Mouse (Mus musculus) liver, adult 2 months (tissue): Measurements from ENCODE around the gene Klhl8. TPM values are rescaled to one million over a fixed set of nuclear protein-coding genes. Genes with fewer than 3 reads are reported as not detected.

ENCODE experiments used
- DNase-seq: peaks from one replicate; pipeline ENCODE4 v3.0.0-alpha.2; 2011; ENCODE audit warnings: low read depth, low spot score; ENCODE audit errors: extremely low read depth
- H3K27ac ChIP-seq: fragments of 200-500 bp; replicated peaks from 2 replicates; pipeline ENCODE4 v1.5.1; 2012; ENCODE audit warnings: low read depth, mild to moderate bottlenecking, control low read depth, inconsistent platforms, low read length; ENCODE audit not compliant: insufficient read depth
- H3K27me3 ChIP-seq: fragments of 200-500 bp; 2 replicates; pipeline ENCODE4 v1.6.1; 2012; ENCODE audit warnings: mild to moderate bottlenecking, moderate library complexity, low read length, inconsistent platforms; ENCODE audit not compliant: control insufficient read depth, insufficient read depth
- H3K36me3 ChIP-seq: fragments of 200-500 bp; 2 replicates; pipeline ENCODE4 v1.6.1; 2012; ENCODE audit warnings: low read length, inconsistent platforms; ENCODE audit not compliant: control insufficient read depth, insufficient read depth
- H3K4me1 ChIP-seq: fragments of 200-500 bp; 2 replicates; pipeline ENCODE4 v1.6.1; 2011; ENCODE audit warnings: low read length; ENCODE audit not compliant: control insufficient read depth, insufficient read depth
- H3K4me3 ChIP-seq: fragments of 200-500 bp; 2 replicates; pipeline ENCODE4 v1.5.1; 2011; ENCODE audit warnings: low read depth, mild to moderate bottlenecking, control low read depth, low read length, moderate library complexity; ENCODE audit not compliant: insufficient read depth
- H3K79me2 ChIP-seq: fragments of 200-500 bp; 2 replicates; pipeline ENCODE4 v1.6.1; 2012; ENCODE audit warnings: inconsistent platforms, mild to moderate bottlenecking, low read length, moderate library complexity; ENCODE audit not compliant: control insufficient read depth, insufficient read depth
- H3K9ac ChIP-seq: fragments of 200-500 bp; 2 replicates; pipeline ENCODE4 v1.6.1; 2012; ENCODE audit warnings: low read depth, mild to moderate bottlenecking, control low read depth, inconsistent platforms, low read length
- CTCF ChIP-seq: fragments of 200-500 bp; IDR thresholded peaks from 2 replicates; pipeline ENCODE4 v1.5.1; 2011; ENCODE audit warnings: low read depth, low read length, control low read depth
- POLR2A ChIP-seq: fragments of 200-500 bp; IDR thresholded peaks from 2 replicates; pipeline ENCODE4 v1.6.1; 2011; ENCODE audit warnings: low read length, control low read depth; ENCODE audit not compliant: insufficient read depth; ENCODE audit errors: extremely low read depth
- WGBS: fragments of 180-500 bp; shearing (Covaris S2); methylation state at CpG from one replicate; pipeline ENCODE4 v1.1.7; 2018; 5-methylcytosine and 5-hydroxymethylcytosine counted together
- polyA plus RNA-seq: library from polyadenylated mRNA; depleted of rRNA; stranded (reverse); fragments of >200 nt; gene quantifications from 2 replicates; pipeline ENCODE4 v1.2.3, GENCODE M21; 2012
- total RNA-seq: library from RNA; depleted of rRNA; stranded (reverse); fragments of >200 nt; gene quantifications from 2 replicates; pipeline ENCODE4 v1.2.3, GENCODE M21; 2014

Klhl8 gene
- total and polyA plus RNA-seq, 2 experiments: 1.3 to 2.6 TPM

- WGBS: 78% methylated on average over 5 of the region's 5 CpGs
- H3K27ac ChIP-seq: no peak overlapping the region
- H3K79me2 ChIP-seq: no peaks in the 10 kb centered on the region; the same call in 1 of the 2 replicates
- peaks cover 2% of the 10 kb centered on the region for H3K4me1 ChIP-seq
- H3K36me3 ChIP-seq: no peaks in the 10 kb centered on the region
- H3K9ac ChIP-seq: no peak overlapping the region
- no peaks in the 10 kb centered on the region for H3K27me3 ChIP-seq
- no peak for DNase-seq
- no peak overlapping the region for H3K4me3 ChIP-seq
- TF ChIP-seq POLR2A (no peak), CTCF (no peak)
Observed at GRCm38 (mm10) chr5:103911555-103911954, 496 bp upstream of the Klhl8 start.

- WGBS: 31% methylated on average over 8 of the region's 9 CpGs
- no peaks in the 10 kb centered on the region for H3K36me3 ChIP-seq
- no peak for TF ChIP-seq CTCF
- TF ChIP-seq POLR2A: no peak
- no peaks in the 10 kb centered on the region; the same call in 1 of the 2 replicates for H3K79me2 ChIP-seq
- peaks cover 2% of the 10 kb centered on the region for H3K4me1 ChIP-seq
- H3K9ac ChIP-seq: no peak overlapping the region; the same call in 1 of the 2 replicates
- no peak overlapping the region for H3K4me3 ChIP-seq
- H3K27ac ChIP-seq: no peak overlapping the region
- DNase-seq: no peak
- no peaks in the 10 kb centered on the region for H3K27me3 ChIP-seq
Observed at GRCm38 (mm10) chr5:103910156-103910555, 903 bp downstream of the Klhl8 start.

GRCm38 (mm10) chr5:103909466-103909865, 1.6 kb downstream of the Klhl8 start:
- no peak for TF ChIP-seq POLR2A
- no peak for TF ChIP-seq CTCF
- Histone ChIP-seq H3K9ac (no peak overlapping the region), H3K4me3 (no peak overlapping the region), H3K36me3 (no peaks in the 10 kb centered on the region), H3K79me2 (no peaks in the 10 kb centered on the region; the same call in 1 of the 2 replicates), H3K4me1 (peaks cover 2% of the 10 kb centered on the region), H3K27me3 (no peaks in the 10 kb centered on the region), H3K27ac (no peak overlapping the region)
- DNase-seq: no peak
- WGBS: 84% methylated on average over 3 of the region's 3 CpGs

GRCm38 (mm10) chr5:103908851-103909250, 2.2 kb downstream of the Klhl8 start:
- H3K79me2 ChIP-seq: no peaks in the 10 kb centered on the region; the same call in 1 of the 2 replicates
- H3K4me3 ChIP-seq: no peak overlapping the region
- 77% methylated on average over 7 of the region's 7 CpGs for WGBS
- no peak overlapping the region for H3K27ac ChIP-seq
- no peak overlapping the region for H3K9ac ChIP-seq
- H3K36me3 ChIP-seq: no peaks in the 10 kb centered on the region
- TF ChIP-seq CTCF (no peak), POLR2A (no peak)
- peaks cover 2% of the 10 kb centered on the region for H3K4me1 ChIP-seq
- no peak for DNase-seq
- no peaks in the 10 kb centered on the region for H3K27me3 ChIP-seq

- Histone ChIP-seq H3K36me3 (no peaks in the 10 kb centered on the region), H3K27ac (no peak overlapping the region), H3K9ac (no peak overlapping the region), H3K4me3 (no peak overlapping the region), H3K27me3 (no peaks in the 10 kb centered on the region), H3K4me1 (peaks cover 4% of the 10 kb centered on the region), H3K79me2 (no peaks in the 10 kb centered on the region; the same call in 1 of the 2 replicates)
- no peak for TF ChIP-seq POLR2A
- no peak for TF ChIP-seq CTCF
- no peak for DNase-seq
- 87% methylated on average over 4 of the region's 4 CpGs for WGBS
Observed at GRCm38 (mm10) chr5:103907844-103908243, 3.2 kb downstream of the Klhl8 start.

GRCm38 (mm10) chr5:103906173-103906572, 4.9 kb downstream of the Klhl8 start:
- no peaks in the 10 kb centered on the region for H3K27me3 ChIP-seq
- H3K36me3 ChIP-seq: no peaks in the 10 kb centered on the region
- TF ChIP-seq POLR2A (no peak), CTCF (no peak)
- no peak overlapping the region for H3K9ac ChIP-seq
- H3K79me2 ChIP-seq: peaks cover 3% of the 10 kb centered on the region; the same call in 1 of the 2 replicates
- no peak for DNase-seq
- no peak overlapping the region for H3K4me3 ChIP-seq
- H3K4me1 ChIP-seq: peaks cover 4% of the 10 kb centered on the region
- 85% methylated on average over 6 of the region's 6 CpGs for WGBS
- no peak overlapping the region for H3K27ac ChIP-seq
